Mouse (Mus musculus) neutrophil, adult 5-6 weeks (primary cell): ENCODE data around the gene Sec24a. TPM values are rescaled to one million over a fixed set of nuclear protein-coding genes. Genes with fewer than 3 reads are reported as not detected.

Experiments used
- total RNA-seq: library from RNA; stranded (forward); fragments of 200-1000 nt; gene quantifications from 2 replicates; pipeline ENCODE4 v1.2.3, GENCODE M21; 2017

The Sec24a gene
- total RNA-seq, 1 experiment from 2014 or later, result 9.9 TPM

Other genes starting within 250 kb of the Sec24a start
- gene Phykpl, start 178.9 kb downstream of the Sec24a start, total RNA-seq, result 21.3 and 23.7 TPM in 2 replicates
- gene Hnrnpab, start 156.8 kb downstream of the Sec24a start, total RNA-seq, result 203 and 213 TPM in 2 replicates
- 18.5 and 18.8 TPM in 2 replicates for gene Nhp2, start 143.9 kb downstream of the Sec24a start, total RNA-seq
- gene Rmnd5b, start 127.7 kb downstream of the Sec24a start, total RNA-seq, result 28.7 and 31.8 TPM in 2 replicates
- gene N4bp3, start 112.8 kb downstream of the Sec24a start, total RNA-seq, result 12.3 and 12.5 TPM in 2 replicates
- 1.4 and 2.7 TPM in 2 replicates for gene D930048N14Rik, start 112.7 kb downstream of the Sec24a start, total RNA-seq
- 7.7 and 8.6 TPM in 2 replicates for gene 0610009B22Rik, start 74.8 kb downstream of the Sec24a start, total RNA-seq
- gene Sar1b, start 53 bp upstream of the Sec24a start, total RNA-seq, result 20.6 and 26.4 TPM in 2 replicates
- gene Jade2, start 94.0 kb upstream of the Sec24a start, total RNA-seq, result 35.1 and 36.9 TPM in 2 replicates
- 37.9 and 40.5 TPM in 2 replicates for gene Cdkn2aipnl, start 204.0 kb upstream of the Sec24a start, total RNA-seq
- gene Ube2b, start 237.1 kb upstream of the Sec24a start, total RNA-seq, result 269 and 292 TPM in 2 replicates
- gene Cdkl3, start 240.6 kb upstream of the Sec24a start, total RNA-seq, result 12.8 and 21.7 TPM in 2 replicates